ENCODE assay signal across 15 mouse cellular contexts in genomic region chr6:119808726-119809505, GRCm38 (mm10). TPM values are rescaled to one million over a fixed set of nuclear protein-coding genes. Genes with fewer than 3 reads are reported as not detected.
DNase-seq lines count a peak whose midpoint lies in the region; ATAC-seq and TF ChIP-seq lines count a peak whose summit lies in the region.
"Had no signal": no experiment of that assay in that cellular context is flagged by ENCODE, and none has a peak within 500 bp of the region (broad histone marks: within the 10 kb centered on the region; RNA-seq: fewer than 3 reads in every experiment).

No protein-coding gene starts in this region.

- 0 out of 2 replicates have a peak overlapping the region, but pooled peaks have one; percentile 9 for H3K27ac ChIP-seq in bone marrow macrophage, adult 2 months (ENCODE audit: insufficient read depth, low read depth, low read length)
- no peak overlapping the region for H3K27ac ChIP-seq in intestine, postnatal 0 days (ENCODE audit: low read depth, low read length)
- H3K27ac ChIP-seq: forebrain, embryonic 15.5 days; midbrain, embryonic 13.5 days; neural tube, embryonic 15.5 days had no signal

- DNase-seq in left cerebral cortex, adult 11 months (ENCODE audit: low spot score), result peak; percentile 47
- DNase-seq in left cerebral cortex, postnatal 4 days, result no peak
- DNase-seq in cerebellum, adult 11-12 months, result peak; percentile 69
- peak; percentile 54 to 63 for DNase-seq in cerebellum, postnatal 25 days
- no peak for DNase-seq in adrenal gland, adult 2 months
- DNase-seq: heart, adult 18-20 months; kidney, adult 8-10 months; kidney, postnatal 36 days; thymus, adult 2 months had no signal

- H3K9me3 ChIP-seq in intestine, postnatal 0 days (ENCODE audit: control insufficient read depth), result no peaks in the 10 kb centered on the region
- H3K9me3 ChIP-seq: forebrain, embryonic 15.5 days; midbrain, embryonic 13.5 days; neural tube, embryonic 15.5 days had no signal

- no peaks in the 10 kb centered on the region for H3K27me3 ChIP-seq in intestine, postnatal 0 days (replicated peaks; ENCODE audit: control insufficient read depth, insufficient read depth, low read length)
- H3K27me3 ChIP-seq: forebrain, embryonic 15.5 days; midbrain, embryonic 13.5 days; neural tube, embryonic 15.5 days had no signal

- no peak for TF ChIP-seq CTCF in bone marrow macrophage, adult 2 months (IDR thresholded peaks at IDR 0.05; ENCODE audit: low read depth, low read length)
- no peak for TF ChIP-seq CTCF in intestine, postnatal 0 days (IDR thresholded peaks at IDR 0.05; ENCODE audit: low read depth)

- no peak for ATAC-seq in intestine, postnatal 0 days
- ATAC-seq: forebrain, embryonic 15.5 days; midbrain, embryonic 13.5 days had no signal

- H3K4me2 ChIP-seq in intestine, postnatal 0 days (replicated peaks; ENCODE audit: low read depth), result no peak overlapping the region
- H3K4me2 ChIP-seq: forebrain, embryonic 15.5 days; midbrain, embryonic 13.5 days; neural tube, embryonic 15.5 days had no signal

- no peak overlapping the region for H3K4me3 ChIP-seq in bone marrow macrophage, adult 2 months (ENCODE audit: insufficient read depth, low read length)
- no peak overlapping the region for H3K4me3 ChIP-seq in intestine, postnatal 0 days (ENCODE audit: low read depth, low read length)
- H3K4me3 ChIP-seq: erythroblast, embryonic 14.5 days; forebrain, embryonic 15.5 days; midbrain, embryonic 13.5 days; neural tube, embryonic 15.5 days had no signal

- whole genome bisulfite sequencing in intestine, postnatal 0 days, result 79% methylated on average over 2 of the region's 2 CpGs

- peaks cover 16% of the 10 kb centered on the region for H3K4me1 ChIP-seq in bone marrow macrophage, adult 2 months (ENCODE audit: control insufficient read depth, insufficient read depth, low read length)
- H3K4me1 ChIP-seq in intestine, postnatal 0 days (replicated peaks; ENCODE audit: control insufficient read depth, insufficient read depth, low read length), result no peaks in the 10 kb centered on the region
- H3K4me1 ChIP-seq: forebrain, embryonic 15.5 days had no signal

- no peak overlapping the region for H3K9ac ChIP-seq in intestine, postnatal 0 days (ENCODE audit: low read depth, low read length)
- H3K9ac ChIP-seq: forebrain, embryonic 15.5 days; midbrain, embryonic 13.5 days; neural tube, embryonic 15.5 days had no signal

- intact Hi-C loops in left cerebral cortex, postnatal 4 days (cut with DNase I), result no loop called here

- no peaks in the 10 kb centered on the region for H3K36me3 ChIP-seq in intestine, postnatal 0 days (ENCODE audit: control insufficient read depth, insufficient read depth)
- H3K36me3 ChIP-seq: forebrain, embryonic 15.5 days; midbrain, embryonic 13.5 days; neural tube, embryonic 15.5 days had no signal

- TF ChIP-seq POLR2A in bone marrow macrophage, adult 2 months (IDR thresholded peaks at IDR 0.05; ENCODE audit: borderline replicate concordance, low read depth, low read length), result no peak

RNA-seq across cellular contexts. Expression of gene Erc1, which starts 39.1 kb away (rescaled TPM):
- total RNA-seq in left cerebral cortex, postnatal 4 days (2021), result 100 to 1,000 TPM; 135 TPM
- polyA plus RNA-seq in bone marrow macrophage, adult 2 months (2012; ENCODE audit: insufficient read depth, insufficient read length, missing spikeins), result 9.8 and 9.9 TPM in 2 replicates
- total RNA-seq in adrenal gland, adult 2 months (2021), result 10 to 100 TPM; 18.0 to 20.2 TPM
- polyA plus RNA-seq in adrenal gland, adult 2 months (2012; rRNA removed), result 4.1 and 5.3 TPM in 2 replicates
- 4.5 and 5.4 TPM in 2 replicates for polyA plus RNA-seq in intestine, postnatal 0 days (2015; fragmentation: Nextera tagmentation; extraction: Ambion mirVana)

Comparison
In these comparisons a context has a peak if more than half of its experiments do, and no peak if none do; other contexts are left out.
1. DNase-seq: peak in left cerebral cortex, adult 11 months (single experiment), cerebellum, adult 11-12 months (single experiment) and cerebellum, postnatal 25 days (2 of 2); none in left cerebral cortex, postnatal 4 days (single experiment) and adrenal gland, adult 2 months (single experiment).